Mouse (Mus musculus) lung, postnatal 0 days (tissue): Measurements from ENCODE around the gene Ptgr1.

Experiments used
- CTCF ChIP-seq: IDR thresholded peaks from 2 replicates; pipeline ENCODE4 v1.5.1; 2016; ENCODE audit warnings: antibody characterized with exemption, mild to moderate bottlenecking
- EP300 ChIP-seq: IDR thresholded peaks from 2 replicates; pipeline ENCODE4 v1.6.1; 2016; ENCODE audit warnings: antibody characterized with exemption, mild to moderate bottlenecking, control low read depth

- TF ChIP-seq CTCF (no peak), EP300 (no peak)
Measured at GRCm38 (mm10) chr4:59007016-59007415, 20.1 kb upstream of the Ptgr1 start.
